Mouse (Mus musculus) cortical plate, adult 2 months (tissue): ENCODE measurements around the gene Vps13d.

ENCODE experiments used
- CTCF ChIP-seq: fragments of 200-500 bp; IDR thresholded peaks from 2 replicates; pipeline ENCODE4 v1.5.1; 2011; ENCODE audit warnings: mild to moderate bottlenecking, control low read depth, low read length; ENCODE audit not compliant: insufficient read depth; ENCODE audit errors: extremely low read depth
- POLR2A ChIP-seq: fragments of 200-500 bp; IDR thresholded peaks from 2 replicates; pipeline ENCODE4 v1.6.1; 2011; ENCODE audit warnings: mild to moderate bottlenecking, low read length, control low read depth; ENCODE audit not compliant: insufficient read depth; ENCODE audit errors: extremely low read depth

- TF ChIP-seq POLR2A (no peak), CTCF (no peak)
Observed at GRCm38 (mm10) chr4:144969030-144969429, 225.8 kb downstream of the Vps13d start.
